Mouse (Mus musculus): ENCODE measurements around the gene Fkbp8.

The Fkbp8 gene

GRCm38 (mm10) chr8:70529299-70529698 lies 1.8 kb downstream of the Fkbp8 start:
- DNase-seq (ENCODE audit: low read depth): no peak

- no peak for DNase-seq (ENCODE audit: low read depth)
These were observed 2.2 kb downstream of the Fkbp8 start for GRCm38 (mm10) chr8:70529741-70530161.

DNA sequence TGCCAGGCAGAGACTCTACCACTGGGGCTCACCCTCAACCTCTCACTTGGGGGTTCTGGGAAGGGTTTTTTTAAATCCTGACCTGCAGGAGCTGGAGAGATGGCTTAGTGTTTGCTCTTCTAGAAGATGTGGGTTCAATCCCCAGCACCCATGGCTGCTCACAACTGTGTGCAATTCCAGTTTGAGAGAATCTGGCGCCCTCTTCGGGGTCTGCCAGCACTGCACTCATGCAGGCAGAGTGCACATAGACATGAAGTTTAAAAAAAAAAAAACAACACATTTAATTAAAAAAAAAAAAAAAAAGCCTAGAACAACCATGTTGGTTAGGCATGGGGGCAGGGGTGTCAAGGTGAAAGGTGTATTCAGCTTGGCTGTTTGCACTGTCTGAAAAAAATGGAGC lies 2.8 kb downstream of the Fkbp8 start:
- DNase-seq (ENCODE audit: low read depth): no peak

- no peak for DNase-seq (ENCODE audit: low read depth)
These were observed 6.8 kb downstream of the Fkbp8 start for GRCm38 (mm10) chr8:70534281-70534680.

GRCm38 (mm10) chr8:70535221-70535620 lies 7.7 kb downstream of the Fkbp8 start:
- DNase-seq (ENCODE audit: low read depth): no peak

GRCm38 (mm10) chr8:70535701-70536100 lies 8.2 kb downstream of the Fkbp8 start:
- DNase-seq (ENCODE audit: low read depth): no peak

DNA sequence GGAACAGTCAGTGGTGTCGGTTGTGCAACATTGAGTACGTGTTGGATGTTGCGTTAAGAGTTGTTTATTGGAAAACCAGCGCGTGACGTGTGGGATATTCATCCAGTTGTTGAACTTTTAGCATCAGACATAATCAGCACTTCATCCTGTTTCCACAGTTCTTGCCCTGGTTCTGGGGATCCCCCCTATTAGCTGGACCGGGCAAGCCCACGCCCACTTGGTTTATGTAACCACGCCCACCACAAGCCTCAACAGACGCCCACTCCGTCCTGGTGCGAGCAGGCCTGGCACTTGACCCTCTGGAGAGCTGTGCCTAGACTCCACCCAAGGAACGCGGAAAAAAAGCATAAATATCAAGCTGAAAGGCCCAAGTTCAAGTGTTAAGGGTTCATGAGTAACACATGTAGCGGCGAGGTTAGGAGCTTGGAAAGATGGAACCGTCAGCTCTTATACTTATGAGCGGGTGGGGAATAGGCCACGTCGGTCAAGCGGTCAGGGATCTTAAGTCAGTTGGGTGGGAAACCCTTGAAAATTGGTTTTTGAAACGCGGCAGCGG lies 10.6 kb downstream of the Fkbp8 start:
- DNase-seq (ENCODE audit: low read depth): peak; percentile 89

GRCm38 (mm10) chr8:70538633-70539076 lies 11.1 kb downstream of the Fkbp8 start:
- DNase-seq (ENCODE audit: low read depth): peak; percentile 97

GRCm38 (mm10) chr8:70539077-70539813 lies 11.7 kb downstream of the Fkbp8 start, which contains the start of gene Ell:
Ell (plus strand) TSS chr8:70539457.
- DNase-seq (ENCODE audit: low read depth): peak; percentile 99

DNA sequence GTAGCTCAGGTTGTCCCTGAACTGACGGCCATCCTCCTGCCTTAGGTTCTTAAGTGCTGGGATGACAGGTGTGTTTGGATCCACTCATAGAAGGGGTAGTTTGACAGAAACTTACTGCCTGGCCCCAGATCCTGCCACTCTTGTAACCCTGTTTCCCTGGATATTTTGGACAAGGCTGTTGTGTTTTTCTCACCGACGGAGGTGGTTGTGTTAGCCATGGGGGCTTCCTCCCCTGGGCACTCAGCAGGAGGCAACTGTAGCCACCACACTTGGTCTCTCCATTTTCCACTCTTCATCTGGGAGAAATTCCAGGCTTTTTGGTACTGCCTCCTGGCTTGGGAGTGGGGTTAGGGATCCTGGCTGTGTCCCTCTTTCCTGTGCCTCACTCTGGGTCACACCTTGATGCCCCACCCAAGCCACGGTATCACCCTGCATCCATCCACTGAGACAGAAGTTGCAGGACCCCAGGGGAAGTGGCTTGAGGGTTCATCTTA lies 12.5 kb downstream of the Fkbp8 start:
- DNase-seq (ENCODE audit: low read depth): no peak

DNA sequence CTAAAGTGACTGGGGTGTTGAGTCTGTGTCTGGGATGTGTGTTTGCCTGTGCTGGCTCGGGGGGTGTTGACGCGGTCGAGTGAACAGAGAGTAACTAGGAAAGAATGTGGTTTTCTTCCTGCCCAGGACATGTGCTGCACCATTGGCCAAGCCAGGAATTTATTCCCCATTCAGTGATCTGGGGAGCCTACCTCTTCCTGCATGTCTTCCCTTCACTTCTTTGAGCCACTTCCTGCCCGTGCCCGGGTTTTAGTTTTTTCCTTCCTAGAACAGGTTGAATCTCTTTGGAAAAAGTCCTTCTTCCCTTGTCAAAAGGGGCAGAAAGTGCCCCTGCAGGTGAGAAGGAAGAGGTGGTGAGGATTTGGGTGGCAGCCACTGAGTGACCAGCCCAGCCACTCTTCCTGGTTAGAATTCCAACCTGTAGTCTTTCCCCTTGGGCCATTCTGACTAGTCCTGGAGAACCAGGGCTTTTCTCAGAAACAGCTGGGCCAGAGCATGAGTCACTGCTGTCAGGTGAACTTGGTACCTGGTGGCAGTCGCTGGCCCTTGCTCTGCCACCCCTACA lies 13.1 kb downstream of the Fkbp8 start:
- DNase-seq (ENCODE audit: low read depth): peak; percentile 57

- DNase-seq (ENCODE audit: low read depth): no peak
These were observed 13.6 kb downstream of the Fkbp8 start for GRCm38 (mm10) chr8:70541081-70541480.

- no peak for DNase-seq (ENCODE audit: low read depth)
These were observed 16.7 kb downstream of the Fkbp8 start for GRCm38 (mm10) chr8:70544200-70544687.

DNA sequence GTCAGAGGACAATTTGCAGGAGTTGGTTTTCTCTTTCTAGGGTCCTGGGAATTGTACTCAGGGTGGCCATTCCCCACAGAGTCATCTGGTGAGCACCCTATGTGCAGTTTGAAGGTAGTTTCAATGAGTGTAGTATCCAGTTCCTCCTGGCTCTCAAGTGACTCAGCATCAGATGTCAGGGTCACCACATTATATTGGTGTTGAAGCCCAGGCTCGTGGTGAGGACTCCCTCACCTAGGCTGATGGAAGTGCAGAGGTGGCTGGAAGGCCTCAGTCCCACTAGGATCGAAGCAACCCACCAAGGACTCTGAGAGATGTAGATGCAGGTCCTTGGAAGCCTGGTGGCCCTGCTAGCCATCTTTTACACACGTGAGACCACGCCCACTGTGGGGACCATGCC lies 18.9 kb downstream of the Fkbp8 start:
- DNase-seq (ENCODE audit: low read depth): no peak

- no peak for DNase-seq (ENCODE audit: low read depth)
These were observed 20.2 kb downstream of the Fkbp8 start for GRCm38 (mm10) chr8:70547762-70548161.

GRCm38 (mm10) chr8:70549412-70550184 lies 22.1 kb downstream of the Fkbp8 start:
- no peak for DNase-seq (ENCODE audit: low read depth)

GRCm38 (mm10) chr8:70551558-70552161 lies 24.1 kb downstream of the Fkbp8 start:
- no peak for DNase-seq (ENCODE audit: low read depth)

- no peak for DNase-seq (ENCODE audit: low read depth)
These were observed 25.3 kb downstream of the Fkbp8 start for GRCm38 (mm10) chr8:70552836-70553235.

- no peak for DNase-seq (ENCODE audit: low read depth)
These were observed 26.2 kb downstream of the Fkbp8 start for GRCm38 (mm10) chr8:70553740-70554139.

GRCm38 (mm10) chr8:70555079-70555747 lies 27.7 kb downstream of the Fkbp8 start:
- no peak for DNase-seq (ENCODE audit: low read depth)

DNA sequence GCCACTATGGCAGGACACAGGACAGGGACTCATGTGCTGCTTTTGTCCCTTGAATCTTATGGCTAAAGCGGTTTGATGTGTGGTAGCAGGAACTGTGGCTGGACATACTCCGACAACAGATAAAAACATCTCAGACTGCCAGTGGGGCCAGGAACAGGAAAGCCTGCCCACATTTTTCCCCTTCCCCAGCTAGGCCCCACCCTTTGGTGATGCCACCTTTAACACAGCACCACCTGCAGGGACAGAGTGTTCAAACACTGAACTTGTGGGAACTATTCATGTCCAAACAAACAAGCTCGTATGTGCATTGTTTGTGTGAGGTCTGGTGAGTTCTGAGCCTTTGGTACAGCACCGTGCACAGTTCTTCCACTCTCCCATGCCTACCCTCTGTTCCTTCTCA lies 30.8 kb downstream of the Fkbp8 start:
- no peak for DNase-seq (ENCODE audit: low read depth)
